Mouse (Mus musculus) liver, adult 2 months (tissue): Measurements from ENCODE around the gene Psg16. TPM values are rescaled to one million over a fixed set of nuclear protein-coding genes. Genes with fewer than 3 reads are reported as not detected.
"Not testable (repeated sequence)": the region's sequence is repeated elsewhere in the genome, so short reads cannot be mapped to it uniquely, and the experiment has no call there.

Experiments
- DNase-seq: peaks from one replicate; pipeline ENCODE4 v3.0.0-alpha.2; 2011; ENCODE audit warnings: low read depth, low spot score; ENCODE audit errors: extremely low read depth
- H3K27ac ChIP-seq: fragments of 200-500 bp; replicated peaks from 2 replicates; pipeline ENCODE4 v1.5.1; 2012; ENCODE audit warnings: low read depth, mild to moderate bottlenecking, control low read depth, inconsistent platforms, low read length; ENCODE audit not compliant: insufficient read depth
- H3K27me3 ChIP-seq: fragments of 200-500 bp; 2 replicates; pipeline ENCODE4 v1.6.1; 2012; ENCODE audit warnings: mild to moderate bottlenecking, moderate library complexity, low read length, inconsistent platforms; ENCODE audit not compliant: control insufficient read depth, insufficient read depth
- H3K36me3 ChIP-seq: fragments of 200-500 bp; 2 replicates; pipeline ENCODE4 v1.6.1; 2012; ENCODE audit warnings: low read length, inconsistent platforms; ENCODE audit not compliant: control insufficient read depth, insufficient read depth
- H3K4me1 ChIP-seq: fragments of 200-500 bp; 2 replicates; pipeline ENCODE4 v1.6.1; 2011; ENCODE audit warnings: low read length; ENCODE audit not compliant: control insufficient read depth, insufficient read depth
- H3K4me3 ChIP-seq: fragments of 200-500 bp; 2 replicates; pipeline ENCODE4 v1.5.1; 2011; ENCODE audit warnings: low read depth, mild to moderate bottlenecking, control low read depth, low read length, moderate library complexity; ENCODE audit not compliant: insufficient read depth
- H3K79me2 ChIP-seq: fragments of 200-500 bp; 2 replicates; pipeline ENCODE4 v1.6.1; 2012; ENCODE audit warnings: inconsistent platforms, mild to moderate bottlenecking, low read length, moderate library complexity; ENCODE audit not compliant: control insufficient read depth, insufficient read depth
- H3K9ac ChIP-seq: fragments of 200-500 bp; 2 replicates; pipeline ENCODE4 v1.6.1; 2012; ENCODE audit warnings: low read depth, mild to moderate bottlenecking, control low read depth, inconsistent platforms, low read length
- CTCF ChIP-seq: fragments of 200-500 bp; IDR thresholded peaks from 2 replicates; pipeline ENCODE4 v1.5.1; 2011; ENCODE audit warnings: low read depth, low read length, control low read depth
- POLR2A ChIP-seq: fragments of 200-500 bp; IDR thresholded peaks from 2 replicates; pipeline ENCODE4 v1.6.1; 2011; ENCODE audit warnings: low read length, control low read depth; ENCODE audit not compliant: insufficient read depth; ENCODE audit errors: extremely low read depth
- WGBS: fragments of 180-500 bp; shearing (Covaris S2); methylation state at CpG from one replicate; pipeline ENCODE4 v1.1.7; 2018; 5-methylcytosine and 5-hydroxymethylcytosine counted together
- polyA plus RNA-seq: library from polyadenylated mRNA; depleted of rRNA; stranded (reverse); fragments of >200 nt; gene quantifications from 2 replicates; pipeline ENCODE4 v1.2.3, GENCODE M21; 2012
- total RNA-seq: library from RNA; depleted of rRNA; stranded (reverse); fragments of >200 nt; gene quantifications from 2 replicates; pipeline ENCODE4 v1.2.3, GENCODE M21; 2014

The Psg16 gene
- total and polyA plus RNA-seq, 2 experiments: not detected

DNA sequence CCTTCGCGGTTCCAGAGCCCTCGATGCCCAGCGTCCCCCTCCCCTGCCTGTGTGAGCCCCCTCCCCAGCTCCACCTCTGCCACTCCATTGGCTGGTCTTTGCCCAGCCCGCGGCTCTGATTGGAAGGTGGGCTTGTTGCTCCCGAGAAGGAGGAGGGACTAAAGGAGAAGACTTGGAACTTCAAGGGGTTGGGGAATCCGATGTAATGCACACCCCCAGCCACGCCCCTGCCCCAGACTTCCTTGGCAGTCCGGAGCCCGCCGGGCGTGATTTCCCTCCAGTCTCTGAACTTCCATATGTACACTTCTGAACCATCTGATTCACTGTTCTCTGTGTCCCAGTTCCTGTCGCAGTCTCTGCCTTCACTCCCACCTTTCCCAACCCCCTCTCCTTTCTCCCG is 11.5 kb upstream of the Psg16 start, which contains the start of gene Hif3a:
Hif3a (minus strand) TSS at position 39 of the 400 bp plus-strand sequence.
- peaks cover 5% of the 10 kb centered on the region; the same call in 1 of the 2 replicates for H3K27me3 ChIP-seq
- H3K36me3 ChIP-seq: no peaks in the 10 kb centered on the region
- no peak within 1 kb of the TSS for H3K27ac ChIP-seq
- no peaks in the 10 kb centered on the region for H3K79me2 ChIP-seq
- H3K4me3 ChIP-seq: no peak within 1 kb of the TSS
- TF ChIP-seq CTCF: no peak
- TF ChIP-seq POLR2A: no peak
- H3K4me1 ChIP-seq: peaks cover 5% of the 10 kb centered on the region; the same call in 1 of the 2 replicates
- H3K9ac ChIP-seq: no peak within 1 kb of the TSS
- 3% methylated on average over 15 of the region's 15 CpGs for WGBS
- DNase-seq: no peak

- Histone ChIP-seq H3K4me1 (peaks cover 5% of the 10 kb centered on the region; the same call in 1 of the 2 replicates), H3K36me3 (no peaks in the 10 kb centered on the region), H3K79me2 (no peaks in the 10 kb centered on the region), H3K27me3 (peaks cover 5% of the 10 kb centered on the region; the same call in 1 of the 2 replicates), H3K9ac (no peak overlapping the region), H3K4me3 (no peak overlapping the region), H3K27ac (no peak overlapping the region)
- no peak for DNase-seq
- TF ChIP-seq POLR2A: no peak
- no peak for TF ChIP-seq CTCF
- WGBS: 8% methylated on average over 11 of the region's 11 CpGs
Observed at GRCm38 (mm10) chr7:17062845-17063244, 11.0 kb upstream of the Psg16 start.

GRCm38 (mm10) chr7:17065620-17066019 is 8.2 kb upstream of the Psg16 start:
- H3K27me3 ChIP-seq: peaks cover 5% of the 10 kb centered on the region; the same call in 1 of the 2 replicates
- TF ChIP-seq POLR2A (no peak), CTCF (no peak)
- DNase-seq: no peak

DNA sequence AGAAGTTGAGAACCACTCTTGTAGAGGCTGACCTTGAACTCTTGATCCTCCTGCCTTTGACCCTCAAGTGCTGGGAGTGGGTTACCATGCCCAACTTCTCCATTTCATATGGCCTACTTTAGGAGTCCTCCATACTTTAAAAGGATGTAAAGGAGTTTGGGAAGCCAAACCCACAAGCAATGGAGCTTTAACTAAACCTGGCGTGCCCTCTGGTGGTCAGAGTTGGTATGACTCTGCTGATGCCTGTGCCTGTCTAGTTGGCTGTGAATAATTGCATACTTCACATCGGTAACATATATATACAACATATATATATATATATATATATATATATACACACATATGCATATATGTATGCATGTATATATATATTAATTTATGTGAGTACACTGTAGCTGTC is 7.4 kb upstream of the Psg16 start:
- Histone ChIP-seq H3K27ac (no peak overlapping the region), H3K79me2 (no peaks in the 10 kb centered on the region), H3K4me3 (no peak overlapping the region), H3K27me3 (peaks cover 5% of the 10 kb centered on the region; the same call in 1 of the 2 replicates), H3K4me1 (no peaks in the 10 kb centered on the region), H3K36me3 (no peaks in the 10 kb centered on the region), H3K9ac (no peak overlapping the region)
- WGBS: 2% methylated on average over 2 of the region's 2 CpGs
- TF ChIP-seq CTCF (peak; percentile 72; the same call in 1 of the 2 replicates), POLR2A (no peak)
- peak; percentile 26 for DNase-seq

More at GRCm38 (mm10) chr7:17065620-17066019, 8.2 kb upstream of the Psg16 start:
- WGBS: 83% methylated on average over 9 of the region's 9 CpGs
- H3K79me2 ChIP-seq: no peaks in the 10 kb centered on the region
- no peak overlapping the region for H3K4me3 ChIP-seq
- no peak overlapping the region for H3K9ac ChIP-seq
- no peak overlapping the region for H3K27ac ChIP-seq
- H3K36me3 ChIP-seq: no peaks in the 10 kb centered on the region
- no peaks in the 10 kb centered on the region for H3K4me1 ChIP-seq

DNA sequence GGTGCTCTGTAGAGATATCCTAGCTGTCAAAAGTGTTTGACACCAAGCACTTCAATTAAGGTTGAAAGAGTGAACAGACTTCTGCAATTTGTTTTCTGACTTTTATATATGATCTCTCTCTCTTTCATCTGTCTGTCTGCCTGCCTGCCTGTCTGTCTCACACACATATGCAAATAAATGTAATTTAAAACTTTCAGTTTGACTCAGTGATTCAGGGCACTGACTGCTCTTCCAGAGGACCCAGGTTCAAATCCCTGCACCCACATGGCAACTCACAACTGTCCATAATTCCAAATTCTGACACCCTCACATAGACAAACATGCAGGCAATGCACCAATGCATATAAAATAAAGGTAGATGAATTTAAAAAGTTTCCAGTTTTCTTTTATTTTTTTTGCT is 6.8 kb upstream of the Psg16 start:
- H3K36me3 ChIP-seq: no peaks in the 10 kb centered on the region
- no peak overlapping the region for H3K9ac ChIP-seq
- H3K79me2 ChIP-seq: no peaks in the 10 kb centered on the region
- DNase-seq: no peak
- H3K4me3 ChIP-seq: no peak overlapping the region
- TF ChIP-seq POLR2A (no peak), CTCF (no peak)
- no peaks in the 10 kb centered on the region for H3K4me1 ChIP-seq
- H3K27me3 ChIP-seq: peaks cover 5% of the 10 kb centered on the region; the same call in 1 of the 2 replicates
- H3K27ac ChIP-seq: no peak overlapping the region

GRCm38 (mm10) chr7:17067651-17068050 is 6.2 kb upstream of the Psg16 start:
- not testable (repeated sequence) for H3K9ac ChIP-seq, H3K4me1 ChIP-seq, H3K36me3 ChIP-seq, H3K79me2 ChIP-seq, H3K27me3 ChIP-seq, DNase-seq, H3K27ac ChIP-seq, H3K4me3 ChIP-seq
- 63% methylated on average over 5 of the region's 5 CpGs for WGBS
